In genomic region chr11:101347083-101347775, GRCm38 (mm10) we compare ENCODE assay signal across 27 mouse cellular contexts. TPM values are rescaled to one million over a fixed set of nuclear protein-coding genes. Genes with fewer than 3 reads are reported as not detected.
DNase-seq lines count a peak whose midpoint lies in the region; ATAC-seq and TF ChIP-seq lines count a peak whose summit lies in the region.
"Had no signal": no experiment of that assay in that cellular context is flagged by ENCODE, and none has a peak within 500 bp of the region (broad histone marks: within the 10 kb centered on the region; RNA-seq: fewer than 3 reads in every experiment).

No protein-coding gene starts in this region.

- no peak overlapping the region for H3K4me3 ChIP-seq in liver, postnatal 0 days (ENCODE audit: low read depth, low read length)
- no peak overlapping the region for H3K4me3 ChIP-seq in liver, embryonic 12.5 days
- no peak overlapping the region for H3K4me3 ChIP-seq in kidney, embryonic 16.5 days (ENCODE audit: low read length)
- H3K4me3 ChIP-seq: embryonic facial prominence, embryonic 15.5 days; forebrain, embryonic 12.5 days; hindbrain, embryonic 10.5 days; limb, embryonic 12.5 days; lung, embryonic 15.5 days; midbrain, embryonic 12.5 days had no signal

- H3K9me3 ChIP-seq in liver, postnatal 0 days (ENCODE audit: low read length): no peaks in the 10 kb centered on the region
- no peaks in the 10 kb centered on the region for H3K9me3 ChIP-seq in liver, embryonic 12.5 days (replicated peaks)
- H3K9me3 ChIP-seq in kidney, embryonic 16.5 days (ENCODE audit: low read length): no peaks in the 10 kb centered on the region; the same call in 1 of the 2 replicates
- H3K9me3 ChIP-seq: embryonic facial prominence, embryonic 15.5 days; forebrain, embryonic 12.5 days; lung, embryonic 15.5 days; midbrain, embryonic 12.5 days had no signal

- H3K27ac ChIP-seq in liver, postnatal 0 days (ENCODE audit: low read depth): no peak overlapping the region
- no peak overlapping the region for H3K27ac ChIP-seq in liver, embryonic 12.5 days
- no peak overlapping the region for H3K27ac ChIP-seq in kidney, embryonic 16.5 days (ENCODE audit: low read length)
- H3K27ac ChIP-seq: embryonic facial prominence, embryonic 15.5 days; forebrain, embryonic 12.5 days; hindbrain, embryonic 10.5 days; limb, embryonic 12.5 days; lung, embryonic 15.5 days; macrophage; midbrain, embryonic 12.5 days had no signal

- peak; percentile 61 for DNase-seq in heart, adult 11 months
- DNase-seq in heart, adult 18-20 months: no peak
- DNase-seq in liver, postnatal 0 days: no peak
- peak; percentile 22 for DNase-seq in A20 (ENCODE audit: low read depth, low spot score)
- DNase-seq in WW6 (ENCODE audit: low read depth, low spot score): peak; percentile 90
- no peak for DNase-seq in right cerebral cortex, postnatal 10 days (ENCODE audit: low spot score in 2 of 2)
- DNase-seq: adrenal gland, postnatal 36 days; cerebellum, adult 2 months; cerebellum, postnatal 36 days; gastrocnemius, postnatal 10 days; kidney, adult 8-10 months; spleen, adult 18-20 months; thymus, adult 2 months had no signal

- no peak overlapping the region for H3K4me2 ChIP-seq in liver, postnatal 0 days (ENCODE audit: low read depth, low read length)
- H3K4me2 ChIP-seq in liver, embryonic 12.5 days: no peak overlapping the region
- H3K4me2 ChIP-seq in kidney, embryonic 16.5 days (replicated peaks; ENCODE audit: low read depth, low read length): no peak overlapping the region
- H3K4me2 ChIP-seq: embryonic facial prominence, embryonic 15.5 days; forebrain, embryonic 12.5 days; limb, embryonic 12.5 days; lung, embryonic 15.5 days; midbrain, embryonic 12.5 days had no signal

- ATAC-seq in liver, postnatal 0 days: no peak
- ATAC-seq in liver, embryonic 12.5 days: no peak
- no peak for ATAC-seq in kidney, embryonic 16.5 days (ENCODE audit: low FRiP score, low TSS enrichment)

- peak; percentile 26; the same call in 1 of the 2 replicates for TF ChIP-seq CTCF in liver, postnatal 0 days (IDR thresholded peaks at IDR 0.05; ENCODE audit: low read depth)

- no peak for TF ChIP-seq EP300 in liver, postnatal 0 days (IDR thresholded peaks at IDR 0.05; ENCODE audit: low read depth)

- no peaks in the 10 kb centered on the region for H3K27me3 ChIP-seq in liver, postnatal 0 days (ENCODE audit: insufficient read depth, low read length)
- H3K27me3 ChIP-seq in liver, embryonic 12.5 days (replicated peaks): peaks cover 14% of the 10 kb centered on the region
- H3K27me3 ChIP-seq in kidney, embryonic 16.5 days (ENCODE audit: insufficient read depth, low read length): no peaks in the 10 kb centered on the region
- H3K27me3 ChIP-seq: embryonic facial prominence, embryonic 15.5 days; forebrain, embryonic 12.5 days; limb, embryonic 12.5 days; lung, embryonic 15.5 days; midbrain, embryonic 12.5 days had no signal

- H3K36me3 ChIP-seq in liver, postnatal 0 days (replicated peaks; ENCODE audit: insufficient read depth, low read length): no peaks in the 10 kb centered on the region
- H3K36me3 ChIP-seq in liver, embryonic 12.5 days: no peaks in the 10 kb centered on the region
- H3K36me3 ChIP-seq in kidney, embryonic 16.5 days (ENCODE audit: insufficient read depth, low read length): no peaks in the 10 kb centered on the region
- H3K36me3 ChIP-seq: embryonic facial prominence, embryonic 15.5 days; forebrain, embryonic 12.5 days; hindbrain, embryonic 10.5 days; limb, embryonic 12.5 days; lung, embryonic 15.5 days; midbrain, embryonic 12.5 days had no signal

- H3K4me1 ChIP-seq in liver, postnatal 0 days (ENCODE audit: insufficient read depth): 0 out of 2 replicates have a peak, but pooled peaks cover 3% of the 10 kb centered on the region
- no peaks in the 10 kb centered on the region for H3K4me1 ChIP-seq in liver, embryonic 12.5 days
- H3K4me1 ChIP-seq in kidney, embryonic 16.5 days (ENCODE audit: insufficient read depth, low read length): no peaks in the 10 kb centered on the region; the same call in 1 of the 2 replicates
- H3K4me1 ChIP-seq: forebrain, embryonic 12.5 days; lung, embryonic 15.5 days; midbrain, embryonic 12.5 days had no signal

- 73% methylated on average over 10 of the region's 10 CpGs for WGBS in liver, postnatal 0 days (ENCODE audit: insufficient replicate concordance)
- 52% methylated on average over 10 of the region's 10 CpGs for WGBS in liver, embryonic 12.5 days (ENCODE audit: insufficient replicate concordance)
- 78% methylated on average over 10 of the region's 10 CpGs for WGBS in kidney, embryonic 16.5 days

- no peak overlapping the region for H3K9ac ChIP-seq in liver, postnatal 0 days (replicated peaks)
- no peak overlapping the region for H3K9ac ChIP-seq in liver, embryonic 12.5 days
- no peak overlapping the region for H3K9ac ChIP-seq in kidney, embryonic 16.5 days (replicated peaks; ENCODE audit: low read length)
- H3K9ac ChIP-seq: embryonic facial prominence, embryonic 15.5 days; forebrain, embryonic 12.5 days; limb, embryonic 12.5 days; lung, embryonic 15.5 days; midbrain, embryonic 12.5 days had no signal

RNA-seq across cellular contexts. Expression of gene Aoc3, which starts 16.8 kb away (rescaled TPM):
- total RNA-seq in heart, adult 18-20 months (2021): 10 to 100 TPM; 10.5 to 16.6 TPM
- 0.05 and 0.06 TPM in 2 replicates for polyA plus RNA-seq in liver, postnatal 0 days (2015; fragmentation: Nextera tagmentation; extraction: Ambion mirVana)
- polyA plus RNA-seq in liver, embryonic 12.5 days (2016; fragmentation: Nextera tagmentation; extraction: Ambion mirVana): 0.05 and 0.06 TPM in 2 replicates
- polyA plus RNA-seq in kidney, embryonic 16.5 days (2015; fragmentation: Nextera tagmentation; extraction: Ambion mirVana): 0.86 and 1.3 TPM in 2 replicates
- polyA plus RNA-seq: forebrain, embryonic 12.5 days; hindbrain, embryonic 10.5 days; macrophage; midbrain, embryonic 12.5 days; neural tube, embryonic 14.5 days had no signal

RNA-seq across cellular contexts. Expression of gene G6pc, which starts 20.1 kb away (rescaled TPM):
- not detected for total RNA-seq in heart, adult 18-20 months (2021)
- polyA plus RNA-seq in liver, postnatal 0 days (2015; fragmentation: Nextera tagmentation; extraction: Ambion mirVana): 97.9 and 206 TPM in 2 replicates
- not detected in 2 replicates for polyA plus RNA-seq in liver, embryonic 12.5 days (2016; fragmentation: Nextera tagmentation; extraction: Ambion mirVana)
- polyA plus RNA-seq in kidney, embryonic 16.5 days (2015; fragmentation: Nextera tagmentation; extraction: Ambion mirVana): 2.8 and 3.6 TPM in 2 replicates
- total RNA-seq: layer of hippocampus, postnatal 25 days; left cerebral cortex, postnatal 10 days had no signal
- polyA plus RNA-seq: cerebellum, adult 2 months; embryonic facial prominence, embryonic 15.5 days; forebrain, embryonic 12.5 days; frontal cortex, adult 2 months; hindbrain, embryonic 10.5 days; limb, embryonic 12.5 days; lung, embryonic 15.5 days; macrophage; midbrain, embryonic 12.5 days; neural tube, embryonic 14.5 days; urinary bladder, adult 2 months had no signal

RNA-seq across cellular contexts. Expression of gene Aoc2, which starts 22.4 kb away (rescaled TPM):
- total RNA-seq in heart, adult 18-20 months (2021): 1 to 10 TPM; 1.2 to 2.2 TPM
- polyA plus RNA-seq in liver, postnatal 0 days (2015; fragmentation: Nextera tagmentation; extraction: Ambion mirVana): 0.44 and 0.60 TPM in 2 replicates
- 2.2 TPM in 2 replicates for polyA plus RNA-seq in liver, embryonic 12.5 days (2016; fragmentation: Nextera tagmentation; extraction: Ambion mirVana)
- 1.7 and 2.0 TPM in 2 replicates for polyA plus RNA-seq in kidney, embryonic 16.5 days (2015; fragmentation: Nextera tagmentation; extraction: Ambion mirVana)

RNA-seq across cellular contexts. Expression of gene Psme3, which starts 31.2 kb away (rescaled TPM):
- total RNA-seq in heart, adult 18-20 months (2021): 10 to 100 TPM; 65.0 to 86.3 TPM
- polyA plus RNA-seq in liver, postnatal 0 days (2015; fragmentation: Nextera tagmentation; extraction: Ambion mirVana): 78.4 and 78.8 TPM in 2 replicates
- polyA plus RNA-seq in liver, embryonic 12.5 days (2016; fragmentation: Nextera tagmentation; extraction: Ambion mirVana): 263 and 273 TPM in 2 replicates
- polyA plus RNA-seq in kidney, embryonic 16.5 days (2015; fragmentation: Nextera tagmentation; extraction: Ambion mirVana): 142 and 148 TPM in 2 replicates

RNA-seq across cellular contexts. Expression of gene Becn1, which starts 45.1 kb away (rescaled TPM):
- 10 to 100 TPM; 85.4 to 96.5 TPM for total RNA-seq in heart, adult 18-20 months (2021)
- polyA plus RNA-seq in liver, postnatal 0 days (2015; fragmentation: Nextera tagmentation; extraction: Ambion mirVana): 65.1 and 72.3 TPM in 2 replicates
- 115 and 119 TPM in 2 replicates for polyA plus RNA-seq in liver, embryonic 12.5 days (2016; fragmentation: Nextera tagmentation; extraction: Ambion mirVana)
- 176 and 188 TPM in 2 replicates for polyA plus RNA-seq in kidney, embryonic 16.5 days (2015; fragmentation: Nextera tagmentation; extraction: Ambion mirVana)

Comparison
In these comparisons a context has a peak if more than half of its experiments do, and no peak if none do; other contexts are left out.
1. DNase-seq: peak in heart, adult 11 months (single experiment), A20 (single experiment) and WW6 (single experiment); none in heart, adult 18-20 months (0 of 2), liver, postnatal 0 days (single experiment) and right cerebral cortex, postnatal 10 days (0 of 2).
2. RNA of gene G6pc, which starts 20.1 kb away (polyA plus RNA-seq): 97.9 to 206 TPM in liver, postnatal 0 days; 2.8 to 3.6 TPM in kidney, embryonic 16.5 days and not detected in liver, embryonic 12.5 days; every median in the first group is over 10 times any median in the second.